Mouse (Mus musculus): ENCODE results near the gene Pink1. TPM values are rescaled to one million over a fixed set of nuclear protein-coding genes. Genes with fewer than 3 reads are reported as not detected.

The Pink1 gene
- polyA plus RNA-seq, 1 experiment from 2014 or later: 17.8 TPM

DNA sequence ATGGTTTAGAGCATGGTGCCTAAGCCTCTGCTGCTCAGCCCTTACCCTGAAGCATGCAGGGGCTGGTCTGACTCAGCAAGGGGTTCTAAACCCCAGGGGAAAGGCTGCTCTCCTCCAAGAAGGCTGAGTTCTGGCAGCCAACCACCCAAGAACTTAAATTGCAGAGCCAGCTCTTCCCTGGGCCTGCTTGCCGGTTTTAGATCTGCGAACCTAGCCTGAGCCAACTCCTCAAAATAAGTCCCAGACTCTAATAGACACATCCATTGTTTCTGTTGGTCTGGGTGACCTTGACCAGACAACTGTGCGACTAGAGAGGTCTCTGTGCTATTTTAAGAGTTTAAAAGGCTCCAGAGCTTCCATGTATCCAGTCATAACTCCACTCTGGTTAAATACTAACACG, 2.4 kb downstream of the Pink1 start:
- Histone ChIP-seq H3K36me3 (ENCODE audit: control insufficient read depth, insufficient read depth, low read length) (no peaks in the 10 kb centered on the region), H3K9ac (ENCODE audit: low read length) (no peak overlapping the region), H3K27me3 (ENCODE audit: control insufficient read depth, insufficient read depth, low read length) (no peaks in the 10 kb centered on the region), H3K4me3 (ENCODE audit: low read depth, low read length) (no peak overlapping the region), H3K27ac (replicated peaks; ENCODE audit: low read depth, low read length) (no peak overlapping the region), H3K9me3 (ENCODE audit: control insufficient read depth, low read length) (no peaks in the 10 kb centered on the region), H3K4me1 (ENCODE audit: control insufficient read depth, insufficient read depth, low read length) (no peaks in the 10 kb centered on the region), H3K4me2 (ENCODE audit: low read depth, severe bottlenecking) (no peak overlapping the region)
- 82% methylated on average over 4 of the region's 4 CpGs for WGBS
- DNase-seq (ENCODE audit: low spot score) (no peak), ATAC-seq (ENCODE audit: insufficient number of reproducible peaks, low FRiP score, low TSS enrichment, low read depth) (no peak)

DNA sequence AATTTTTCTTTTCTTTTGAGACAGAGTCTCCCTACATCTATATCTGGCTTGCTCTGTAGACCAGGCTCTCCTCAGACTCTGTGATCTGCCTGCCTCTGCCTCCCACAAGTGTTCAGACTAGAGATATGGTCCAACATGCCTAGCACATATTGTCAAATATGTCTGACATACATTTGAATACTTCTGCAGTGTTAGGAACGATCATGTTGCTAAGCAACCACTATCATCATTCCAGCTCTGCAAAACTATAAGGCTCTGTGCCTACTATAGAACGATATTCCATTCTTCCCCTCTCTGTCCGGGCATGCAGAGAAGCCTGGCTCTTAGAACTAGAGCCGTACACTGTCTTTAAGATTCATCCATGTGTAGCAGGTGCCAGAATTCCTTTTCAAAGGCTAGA, 3.4 kb downstream of the Pink1 start:
- Histone ChIP-seq H3K9me3 (ENCODE audit: control insufficient read depth, low read length) (no peaks in the 10 kb centered on the region), H3K27me3 (ENCODE audit: control insufficient read depth, insufficient read depth, low read length) (no peaks in the 10 kb centered on the region), H3K36me3 (ENCODE audit: control insufficient read depth, insufficient read depth, low read length) (no peaks in the 10 kb centered on the region), H3K4me1 (ENCODE audit: control insufficient read depth, insufficient read depth, low read length) (no peaks in the 10 kb centered on the region), H3K27ac (replicated peaks; ENCODE audit: low read depth, low read length) (no peak overlapping the region), H3K9ac (ENCODE audit: low read length) (no peak overlapping the region), H3K4me2 (ENCODE audit: low read depth, severe bottlenecking) (no peak overlapping the region), H3K4me3 (ENCODE audit: low read depth, low read length) (no peak overlapping the region)
- WGBS: 89% methylated on average over 4 of the region's 4 CpGs
- no peak for DNase-seq (ENCODE audit: low spot score)
- no peak for ATAC-seq (ENCODE audit: insufficient number of reproducible peaks, low FRiP score, low TSS enrichment, low read depth)

DNA sequence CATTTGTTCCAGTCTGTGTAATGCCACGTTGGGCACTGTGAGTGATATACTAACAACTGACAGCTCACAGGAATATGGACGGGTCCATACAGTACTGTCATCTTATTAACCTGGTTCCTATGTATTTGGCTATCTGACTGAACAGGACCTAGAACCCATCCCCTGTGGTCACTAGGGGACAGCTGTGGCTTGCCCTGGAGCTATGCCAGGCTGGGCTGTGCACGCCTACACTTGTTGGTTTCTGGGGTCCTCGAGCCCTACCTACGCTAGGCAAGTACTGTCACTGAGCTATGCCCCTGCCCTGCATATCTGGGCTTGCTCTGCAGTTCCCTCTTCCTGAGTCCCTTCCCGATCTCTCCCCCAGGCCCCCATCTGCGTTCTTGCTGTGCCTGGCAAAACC, 4.6 kb downstream of the Pink1 start:
- Histone ChIP-seq H3K36me3 (ENCODE audit: control insufficient read depth, insufficient read depth, low read length) (no peaks in the 10 kb centered on the region), H3K4me2 (ENCODE audit: low read depth, severe bottlenecking) (no peak overlapping the region), H3K4me1 (ENCODE audit: control insufficient read depth, insufficient read depth, low read length) (no peaks in the 10 kb centered on the region), H3K27me3 (ENCODE audit: control insufficient read depth, insufficient read depth, low read length) (no peaks in the 10 kb centered on the region), H3K4me3 (ENCODE audit: low read depth, low read length) (no peak overlapping the region), H3K27ac (replicated peaks; ENCODE audit: low read depth, low read length) (no peak overlapping the region), H3K9ac (ENCODE audit: low read length) (no peak overlapping the region), H3K9me3 (ENCODE audit: control insufficient read depth, low read length) (no peaks in the 10 kb centered on the region)
- DNase-seq (ENCODE audit: low spot score) (no peak), ATAC-seq (ENCODE audit: insufficient number of reproducible peaks, low FRiP score, low TSS enrichment, low read depth) (no peak)
- WGBS: 78% methylated on average over 7 of the region's 7 CpGs

DNA sequence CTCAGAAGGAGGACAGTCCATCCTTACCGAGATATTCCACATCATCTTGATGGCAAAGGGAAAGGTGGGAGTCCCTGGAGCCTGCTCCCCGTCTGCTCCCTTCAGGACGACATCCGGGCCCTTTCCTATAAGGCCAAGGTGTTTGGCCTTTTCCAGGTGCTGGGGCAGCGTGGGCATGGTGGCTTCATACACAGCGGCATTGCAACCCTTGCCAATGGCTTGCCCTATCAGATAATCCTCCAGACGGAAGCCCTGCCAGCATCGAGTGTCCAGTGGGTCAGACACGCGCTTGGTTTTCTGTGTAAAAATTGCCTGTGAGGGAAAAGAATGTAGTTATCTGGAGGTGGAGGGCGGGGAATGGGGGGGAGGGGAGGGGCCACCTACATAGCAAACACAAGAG, 5.4 kb downstream of the Pink1 start:
- H3K27me3 ChIP-seq (ENCODE audit: control insufficient read depth, insufficient read depth, low read length): no peaks in the 10 kb centered on the region
- ATAC-seq (ENCODE audit: insufficient number of reproducible peaks, low FRiP score, low TSS enrichment, low read depth): no peak
- H3K9ac ChIP-seq (ENCODE audit: low read length): no peak overlapping the region
- no peaks in the 10 kb centered on the region for H3K4me1 ChIP-seq (ENCODE audit: control insufficient read depth, insufficient read depth, low read length)
- H3K9me3 ChIP-seq (ENCODE audit: control insufficient read depth, low read length): no peaks in the 10 kb centered on the region
- H3K4me3 ChIP-seq (ENCODE audit: low read depth, low read length): no peak overlapping the region
- no peaks in the 10 kb centered on the region for H3K36me3 ChIP-seq (ENCODE audit: control insufficient read depth, insufficient read depth, low read length)
- no peak overlapping the region for H3K27ac ChIP-seq (replicated peaks; ENCODE audit: low read depth, low read length)
- WGBS: 82% methylated on average over 11 of the region's 11 CpGs
- no peak overlapping the region for H3K4me2 ChIP-seq (ENCODE audit: low read depth, severe bottlenecking)
- DNase-seq (ENCODE audit: low spot score): no peak

DNA sequence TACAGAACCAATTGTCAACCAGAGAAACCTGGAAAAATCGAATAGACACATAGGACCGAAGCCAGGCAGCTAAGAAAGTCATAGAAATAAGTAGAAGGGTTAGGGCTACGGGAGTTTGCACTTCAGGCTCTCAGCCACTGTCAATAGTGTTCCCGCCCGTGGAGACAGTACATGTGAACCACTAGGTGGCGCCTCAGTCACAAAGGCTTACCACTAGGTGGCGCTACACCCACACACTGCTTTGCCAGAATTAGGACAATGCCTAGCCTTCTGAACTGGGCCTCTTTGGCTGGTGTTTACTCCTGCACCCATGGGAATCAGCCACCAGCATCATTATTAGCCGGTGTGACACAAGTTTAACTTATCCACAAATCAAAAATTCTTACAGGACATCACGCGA, 6.6 kb downstream of the Pink1 start:
- peak; percentile 89 for DNase-seq (ENCODE audit: low spot score)
- Histone ChIP-seq H3K9ac (ENCODE audit: low read length) (no peak overlapping the region), H3K27ac (replicated peaks; ENCODE audit: low read depth, low read length) (no peak overlapping the region), H3K4me2 (ENCODE audit: low read depth, severe bottlenecking) (no peak overlapping the region), H3K36me3 (ENCODE audit: control insufficient read depth, insufficient read depth, low read length) (0 out of 2 replicates have a peak, but pooled peaks cover 2% of the 10 kb centered on the region), H3K9me3 (ENCODE audit: control insufficient read depth, low read length) (no peaks in the 10 kb centered on the region), H3K4me3 (ENCODE audit: low read depth, low read length) (no peak overlapping the region), H3K4me1 (ENCODE audit: control insufficient read depth, insufficient read depth, low read length) (no peaks in the 10 kb centered on the region), H3K27me3 (ENCODE audit: control insufficient read depth, insufficient read depth, low read length) (no peaks in the 10 kb centered on the region)
- 35% methylated on average over 10 of the region's 10 CpGs for WGBS
- ATAC-seq (ENCODE audit: insufficient number of reproducible peaks, low FRiP score, low TSS enrichment, low read depth): no peak

DNA sequence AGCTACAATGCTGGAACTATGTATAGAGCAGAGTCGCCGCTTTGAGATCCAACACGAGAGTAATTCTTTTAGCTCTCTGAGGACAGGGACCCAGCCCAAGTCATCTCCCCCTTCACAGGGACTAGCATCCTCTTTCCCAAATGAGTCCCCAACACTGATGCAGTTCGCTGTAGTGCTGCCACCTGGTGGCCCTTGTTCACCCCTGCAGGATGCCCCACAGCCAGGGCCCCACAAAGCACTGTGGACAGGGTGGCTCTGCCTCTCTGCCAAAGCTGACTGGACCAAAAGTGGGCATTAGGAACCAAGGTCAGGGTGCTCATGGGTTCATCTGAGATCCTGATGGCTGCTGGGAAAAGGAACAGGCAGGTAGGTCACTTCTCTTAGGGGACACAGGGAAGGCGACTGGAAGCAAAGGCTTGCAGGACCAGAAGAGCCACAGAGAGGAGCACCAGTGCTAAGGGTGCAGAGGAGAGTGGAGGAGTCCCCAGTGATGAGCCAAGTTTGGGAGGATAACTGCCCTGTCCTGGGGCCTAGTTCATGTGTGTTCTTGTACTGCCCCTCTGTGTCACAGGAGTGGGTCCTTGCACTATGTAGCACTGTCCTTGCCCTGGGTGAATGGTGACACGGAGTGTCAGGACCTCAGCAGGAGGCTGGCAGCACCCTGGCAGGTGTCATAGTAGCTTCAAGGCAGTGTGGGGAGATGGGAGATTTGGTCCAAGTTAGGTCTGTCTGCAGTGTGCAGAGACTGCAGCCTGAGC, 7.4 kb downstream of the Pink1 start:
- no peak overlapping the region for H3K9ac ChIP-seq (ENCODE audit: low read length)
- WGBS: 59% methylated on average over 6 of the region's 6 CpGs
- H3K4me1 ChIP-seq (ENCODE audit: control insufficient read depth, insufficient read depth, low read length): no peaks in the 10 kb centered on the region
- no peaks in the 10 kb centered on the region for H3K9me3 ChIP-seq (ENCODE audit: control insufficient read depth, low read length)
- peak; percentile 27; the same call in 1 of the 2 replicates for ATAC-seq (ENCODE audit: insufficient number of reproducible peaks, low FRiP score, low TSS enrichment, low read depth)
- no peaks in the 10 kb centered on the region for H3K27me3 ChIP-seq (ENCODE audit: control insufficient read depth, insufficient read depth, low read length)
- H3K4me3 ChIP-seq (ENCODE audit: low read depth, low read length): no peak overlapping the region
- peaks cover 4% of the 10 kb centered on the region; the same call in 1 of the 2 replicates for H3K36me3 ChIP-seq (ENCODE audit: control insufficient read depth, insufficient read depth, low read length)
- DNase-seq (ENCODE audit: low spot score): peak; percentile 69
- H3K27ac ChIP-seq (replicated peaks; ENCODE audit: low read depth, low read length): no peak overlapping the region
- H3K4me2 ChIP-seq (ENCODE audit: low read depth, severe bottlenecking): no peak overlapping the region

DNA sequence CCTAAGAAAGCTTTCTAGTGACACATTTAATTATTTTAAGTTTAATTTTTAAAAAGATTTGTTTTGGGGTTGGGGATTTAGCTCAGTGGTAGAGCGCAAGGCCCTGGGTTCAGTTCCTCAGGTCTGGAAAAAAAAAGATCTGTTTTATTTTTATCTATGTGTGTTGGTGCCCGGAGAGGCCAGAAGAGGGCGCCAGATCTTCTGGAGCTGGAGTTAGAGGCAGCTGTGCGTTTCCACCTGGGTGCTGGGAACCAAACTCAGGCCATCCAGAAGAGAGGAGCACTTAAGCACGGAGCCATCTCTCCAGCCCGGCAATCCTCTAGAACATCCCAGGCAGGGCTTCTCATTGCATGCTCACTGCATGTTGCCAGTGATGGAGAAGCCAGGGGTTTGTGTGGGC, 9.7 kb downstream of the Pink1 start:
- no peaks in the 10 kb centered on the region for H3K4me1 ChIP-seq (ENCODE audit: control insufficient read depth, insufficient read depth, low read length)
- peaks cover 14% of the 10 kb centered on the region; the same call in 1 of the 2 replicates for H3K36me3 ChIP-seq (ENCODE audit: control insufficient read depth, insufficient read depth, low read length)
- 86% methylated on average over 6 of the region's 6 CpGs for WGBS
- H3K27me3 ChIP-seq (ENCODE audit: control insufficient read depth, insufficient read depth, low read length): no peaks in the 10 kb centered on the region
- no peak overlapping the region for H3K9ac ChIP-seq (ENCODE audit: low read length)
- ATAC-seq (ENCODE audit: insufficient number of reproducible peaks, low FRiP score, low TSS enrichment, low read depth) (no peak), DNase-seq (ENCODE audit: low spot score) (no peak)
- H3K27ac ChIP-seq (replicated peaks; ENCODE audit: low read depth, low read length): no peak overlapping the region
- H3K4me2 ChIP-seq (ENCODE audit: low read depth, severe bottlenecking): no peak overlapping the region
- no peak overlapping the region for H3K4me3 ChIP-seq (ENCODE audit: low read depth, low read length)
- no peaks in the 10 kb centered on the region for H3K9me3 ChIP-seq (ENCODE audit: control insufficient read depth, low read length)

DNA sequence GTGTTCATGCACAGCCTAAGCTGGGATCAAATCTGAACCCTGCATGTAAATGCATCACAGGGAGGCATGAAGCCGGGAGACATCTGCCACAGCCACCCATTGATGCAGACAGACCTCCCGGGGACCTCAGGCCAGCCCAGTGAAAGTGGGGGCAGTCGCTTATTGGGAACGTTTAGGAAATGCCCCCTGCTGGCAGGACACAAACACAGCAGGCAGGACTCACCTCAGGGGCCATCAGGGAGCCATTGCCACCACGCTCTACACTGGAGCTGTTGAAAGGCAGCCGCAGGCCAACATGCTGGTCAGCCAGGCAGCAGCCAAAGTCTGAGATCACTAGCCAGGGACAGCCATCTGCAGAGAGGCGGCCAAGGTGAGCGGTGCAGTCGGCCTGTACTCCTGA, 10.3 kb downstream of the Pink1 start:
- WGBS: 71% methylated on average over 9 of the region's 9 CpGs
- peaks cover 18% of the 10 kb centered on the region; the same call in 1 of the 2 replicates for H3K36me3 ChIP-seq (ENCODE audit: control insufficient read depth, insufficient read depth, low read length)
- DNase-seq (ENCODE audit: low spot score) (peak; percentile 30), ATAC-seq (ENCODE audit: insufficient number of reproducible peaks, low FRiP score, low TSS enrichment, low read depth) (no peak)
- no peak overlapping the region for H3K27ac ChIP-seq (replicated peaks; ENCODE audit: low read depth, low read length)
- no peak overlapping the region for H3K4me3 ChIP-seq (ENCODE audit: low read depth, low read length)
- no peaks in the 10 kb centered on the region for H3K4me1 ChIP-seq (ENCODE audit: control insufficient read depth, insufficient read depth, low read length)
- no peak overlapping the region for H3K9ac ChIP-seq (ENCODE audit: low read length)
- no peak overlapping the region for H3K4me2 ChIP-seq (ENCODE audit: low read depth, severe bottlenecking)
- H3K9me3 ChIP-seq (ENCODE audit: control insufficient read depth, low read length): no peaks in the 10 kb centered on the region
- no peaks in the 10 kb centered on the region for H3K27me3 ChIP-seq (ENCODE audit: control insufficient read depth, insufficient read depth, low read length)

DNA sequence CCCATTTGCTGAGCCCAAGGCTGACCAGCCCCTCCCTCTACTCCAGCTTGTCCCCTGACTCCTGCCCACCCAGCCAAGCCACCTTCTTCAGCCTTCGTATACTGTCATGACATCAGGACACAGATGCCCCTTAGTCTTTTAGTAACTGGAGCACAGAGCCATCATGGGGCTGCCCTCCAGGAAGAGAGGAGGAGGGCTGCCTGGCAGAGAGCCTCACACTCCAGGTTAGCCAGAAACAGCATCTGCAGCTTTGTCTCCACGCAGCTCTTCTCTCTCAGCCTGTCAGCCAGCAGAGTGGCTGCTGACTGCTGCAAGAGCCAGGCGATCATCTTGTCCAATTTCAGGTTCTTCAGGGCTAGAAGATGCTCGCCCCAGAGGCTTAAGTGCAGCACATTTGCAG, 12.3 kb downstream of the Pink1 start:
- H3K36me3 ChIP-seq (ENCODE audit: control insufficient read depth, insufficient read depth, low read length): peaks cover 31% of the 10 kb centered on the region
- 90% methylated on average over 4 of the region's 4 CpGs for WGBS
- H3K4me1 ChIP-seq (ENCODE audit: control insufficient read depth, insufficient read depth, low read length): no peaks in the 10 kb centered on the region

More for the DNA sequence above, 12.3 kb downstream of the Pink1 start:
- no peak overlapping the region for H3K27ac ChIP-seq (replicated peaks; ENCODE audit: low read depth, low read length)
- ATAC-seq (ENCODE audit: insufficient number of reproducible peaks, low FRiP score, low TSS enrichment, low read depth): no peak
- H3K9ac ChIP-seq (ENCODE audit: low read length): no peak overlapping the region
- H3K27me3 ChIP-seq (ENCODE audit: control insufficient read depth, insufficient read depth, low read length): no peaks in the 10 kb centered on the region
- H3K4me2 ChIP-seq (ENCODE audit: low read depth, severe bottlenecking): no peak overlapping the region
- H3K4me3 ChIP-seq (ENCODE audit: low read depth, low read length): no peak overlapping the region
- no peaks in the 10 kb centered on the region for H3K9me3 ChIP-seq (ENCODE audit: control insufficient read depth, low read length)
- DNase-seq (ENCODE audit: low spot score): no peak

All from limb, embryonic 11.5 days (tissue).